8 mouse cellular contexts compared by ENCODE assay signal in genomic region chr10:53398540-53398902, GRCm38 (mm10). TPM values are rescaled to one million over a fixed set of nuclear protein-coding genes. Genes with fewer than 3 reads are reported as not detected.
A peak's percentile ranks its signal among the peaks of the same experiment; 100 is the strongest.
DNase-seq lines count a peak whose midpoint lies in the region; ATAC-seq lines count a peak whose summit lies in the region.

No protein-coding gene starts in this region.

- peak overlapping the region; percentile 31 for H3K4me2 ChIP-seq in forebrain, embryonic 14.5 days (ENCODE audit: low read length)
- peak overlapping the region; percentile 43 for H3K4me2 ChIP-seq in liver, embryonic 11.5 days
- peak overlapping the region; percentile 17 for H3K4me2 ChIP-seq in midbrain, embryonic 16.5 days (ENCODE audit: low read length)

- peak; percentile 19 to 27 for DNase-seq in B cell, adult 2 months
- DNase-seq in forebrain, embryonic 14.5 days (ENCODE audit: low spot score), result peak; percentile 52
- DNase-seq in heart, postnatal 36 days, result peak; percentile 62 to 66
- DNase-seq in liver, embryonic 11.5 days (ENCODE audit: low spot score), result no peak
- no peak for DNase-seq in right cerebral cortex, postnatal 14 days
- DNase-seq in left cerebral cortex, adult 11 months (ENCODE audit: low spot score), result no peak

- H3K27me3 ChIP-seq in forebrain, embryonic 14.5 days (replicated peaks; ENCODE audit: control insufficient read depth, insufficient read depth, low read length), result no peaks in the 10 kb centered on the region
- H3K27me3 ChIP-seq in liver, embryonic 11.5 days (replicated peaks; ENCODE audit: control insufficient read depth, insufficient read depth, low read length), result no peaks in the 10 kb centered on the region
- H3K27me3 ChIP-seq in midbrain, embryonic 16.5 days (ENCODE audit: control insufficient read depth, insufficient read depth, low read depth, low read length), result no peaks in the 10 kb centered on the region

- H3K36me3 ChIP-seq in forebrain, embryonic 14.5 days (ENCODE audit: control insufficient read depth, insufficient read depth, low read length), result no peaks in the 10 kb centered on the region
- H3K36me3 ChIP-seq in liver, embryonic 11.5 days (ENCODE audit: control insufficient read depth, insufficient read depth, low read length), result no peaks in the 10 kb centered on the region
- H3K36me3 ChIP-seq in midbrain, embryonic 16.5 days (ENCODE audit: control insufficient read depth, insufficient read depth, low read length), result no peaks in the 10 kb centered on the region

- ATAC-seq in forebrain, embryonic 14.5 days, result peak; percentile 71; the same call in 1 of the 2 replicates
- no peak for ATAC-seq in liver, embryonic 11.5 days (replicated peaks; ENCODE audit: low FRiP score)
- ATAC-seq in midbrain, embryonic 16.5 days, result peak; percentile 62; the same call in 1 of the 2 replicates

- no peaks in the 10 kb centered on the region for H3K9me3 ChIP-seq in forebrain, embryonic 14.5 days (replicated peaks; ENCODE audit: control insufficient read depth, low read length)
- no peaks in the 10 kb centered on the region for H3K9me3 ChIP-seq in liver, embryonic 11.5 days (ENCODE audit: control insufficient read depth, low read length)
- no peaks in the 10 kb centered on the region for H3K9me3 ChIP-seq in midbrain, embryonic 16.5 days (replicated peaks; ENCODE audit: control insufficient read depth, low read length, poor library complexity, severe bottlenecking)

- intact Hi-C loops in heart, postnatal 36 days (cut with DNase I), result loop anchor here (1.0 to 5.0 kb wide), 3 partner anchors 16 to 111 kb away; no protein-coding TSS in a partner anchor

- peak overlapping the region; percentile 13; the same call in 1 of the 2 replicates for H3K9ac ChIP-seq in forebrain, embryonic 14.5 days (ENCODE audit: low read length)
- H3K9ac ChIP-seq in liver, embryonic 11.5 days (ENCODE audit: low read depth, low read length), result no peak overlapping the region
- H3K9ac ChIP-seq in midbrain, embryonic 16.5 days (ENCODE audit: low read depth, low read length), result 0 out of 2 replicates have a peak overlapping the region, but pooled peaks have one; percentile 3

- peak overlapping the region; percentile 99 for H3K27ac ChIP-seq in brown adipose tissue, adult 24 weeks (replicated peaks; ENCODE audit: low read depth, low read length)
- no peak overlapping the region; the same call in 1 of the 2 replicates for H3K27ac ChIP-seq in forebrain, embryonic 14.5 days (ENCODE audit: low read depth, low read length)
- no peak overlapping the region for H3K27ac ChIP-seq in liver, embryonic 11.5 days (ENCODE audit: low read depth, low read length)
- no peak overlapping the region for H3K27ac ChIP-seq in midbrain, embryonic 16.5 days (ENCODE audit: low read length)

- H3K4me1 ChIP-seq in brown adipose tissue, adult 24 weeks (ENCODE audit: control insufficient read depth, insufficient read depth, insufficient read length, low read length), result peaks cover 4% of the 10 kb centered on the region
- H3K4me1 ChIP-seq in forebrain, embryonic 14.5 days (ENCODE audit: control insufficient read depth, insufficient read depth, low read length), result peaks cover 8% of the 10 kb centered on the region
- no peaks in the 10 kb centered on the region; the same call in 1 of the 2 replicates for H3K4me1 ChIP-seq in liver, embryonic 11.5 days (replicated peaks; ENCODE audit: control insufficient read depth, insufficient read depth, low read length)
- H3K4me1 ChIP-seq in midbrain, embryonic 16.5 days (ENCODE audit: control insufficient read depth, insufficient read depth, low read length), result peaks cover 6% of the 10 kb centered on the region

- 2% methylated on average over 9 of the region's 9 CpGs for WGBS in forebrain, embryonic 14.5 days
- 9% methylated on average over 9 of the region's 9 CpGs for WGBS in liver, embryonic 11.5 days
- WGBS in midbrain, embryonic 16.5 days, result 3% methylated on average over 7 of the region's 9 CpGs

- peak overlapping the region; percentile 66 for H3K4me3 ChIP-seq in brown adipose tissue, adult 24 weeks (ENCODE audit: insufficient read depth, low read depth, low read length)
- no peak overlapping the region for H3K4me3 ChIP-seq in forebrain, embryonic 14.5 days (ENCODE audit: low read depth, low read length)
- 0 out of 2 replicates have a peak overlapping the region, but pooled peaks have one; percentile 1 for H3K4me3 ChIP-seq in liver, embryonic 11.5 days (ENCODE audit: low read depth, low read length)
- H3K4me3 ChIP-seq in midbrain, embryonic 16.5 days (ENCODE audit: low read depth, low read length), result no peak overlapping the region

RNA-seq across cellular contexts. Expression of gene Cep85l, which starts 18.8 kb away (rescaled TPM):
- 5.7 and 7.8 TPM in 2 replicates for polyA plus RNA-seq in brown adipose tissue, adult 24 weeks (2012; ENCODE audit: insufficient read depth, insufficient read length, missing spikeins)
- 10.3 and 12.2 TPM in 2 replicates for polyA plus RNA-seq in forebrain, embryonic 14.5 days (2014; fragmentation: Nextera tagmentation; extraction: Ambion mirVana)
- 10 to 100 TPM; 15.4 to 17.5 TPM for total RNA-seq in heart, postnatal 36 days (2021)
- polyA plus RNA-seq in liver, embryonic 11.5 days (2014; fragmentation: Nextera tagmentation; extraction: Ambion mirVana), result 2.6 and 3.0 TPM in 2 replicates
- polyA plus RNA-seq in midbrain, embryonic 16.5 days (2015; fragmentation: Nextera tagmentation; extraction: Ambion mirVana), result 3.9 TPM in 2 replicates

Comparison
In these comparisons a context has a peak if more than half of its experiments do, and no peak if none do; other contexts are left out.
1. DNase-seq: peak in B cell, adult 2 months (2 of 2), forebrain, embryonic 14.5 days (single experiment) and heart, postnatal 36 days (2 of 2); none in liver, embryonic 11.5 days (single experiment), right cerebral cortex, postnatal 14 days (single experiment) and left cerebral cortex, adult 11 months (single experiment).
2. H3K4me3 ChIP-seq: peak in brown adipose tissue, adult 24 weeks (single experiment) and liver, embryonic 11.5 days (single experiment); none in forebrain, embryonic 14.5 days (single experiment) and midbrain, embryonic 16.5 days (single experiment).
3. Peak in every context shown above with its lines, with median percentiles within 50 percentile points of each other: H3K4me2 ChIP-seq.